9 mouse cellular contexts compared by ENCODE assay signal in genomic region chr6:94760629-94761111, GRCm38 (mm10).
DNase-seq lines count a peak whose midpoint lies in the region; ATAC-seq and TF ChIP-seq lines count a peak whose summit lies in the region.
"Had no signal": no experiment of that assay in that cellular context is flagged by ENCODE, and none has a peak within 500 bp of the region (broad histone marks: within the 10 kb centered on the region; RNA-seq: fewer than 3 reads in every experiment).

No protein-coding gene starts in this region.

- peak; percentile 79 for ATAC-seq in monocyte, adult 5-6 weeks (replicated peaks; ENCODE audit: insufficient number of reproducible peaks, low FRiP score, low TSS enrichment, poor library complexity, severe bottlenecking)

- no peak overlapping the region for H3K27ac ChIP-seq in ES-Bruce4 (ENCODE audit: insufficient read depth, low read length)
- no peak overlapping the region for H3K27ac ChIP-seq in layer of hippocampus, adult 2 months
- H3K27ac ChIP-seq: macrophage had no signal

- H3K36me3 ChIP-seq in ES-Bruce4 (ENCODE audit: control insufficient read depth, insufficient read depth, low read length, poor library complexity, severe bottlenecking) = no peaks in the 10 kb centered on the region

- H3K9me3 ChIP-seq in ES-Bruce4 (replicated peaks; ENCODE audit: control insufficient read depth, insufficient read depth, low read length, poor library complexity, severe bottlenecking) = no peaks in the 10 kb centered on the region

- no peak overlapping the region for H3K9ac ChIP-seq in ES-Bruce4 (ENCODE audit: low read depth, poor library complexity, severe bottlenecking)

- no peaks in the 10 kb centered on the region for H3K27me3 ChIP-seq in ES-Bruce4 (ENCODE audit: control insufficient read depth, insufficient read depth, low read length, poor library complexity, severe bottlenecking)

- TF ChIP-seq CTCF in ES-Bruce4 (IDR thresholded peaks at IDR 0.05; ENCODE audit: low read depth, low read length) = no peak
- TF ChIP-seq CTCF in layer of hippocampus, adult 2 months (conservative IDR thresholded peaks at IDR 0.05) = no peak

- peak; percentile 64 for DNase-seq in A20 (ENCODE audit: low read depth, low spot score)
- DNase-seq in induced T-regulatory cell, adult 2 months (ENCODE audit: low read depth) = peak; percentile 66
- DNase-seq in layer of hippocampus, adult 2 months (ENCODE audit: low spot score in 2 of 2) = no peak
- no peak for DNase-seq in left cerebral cortex, postnatal 36 days (ENCODE audit: low spot score in 2 of 2)
- no peak for DNase-seq in gastrocnemius, adult 18-20 months (ENCODE audit: low spot score)
- no peak for DNase-seq in left cerebral cortex, adult 18-20 months (ENCODE audit: low spot score in 2 of 2)

- intact Hi-C loops in left cerebral cortex, postnatal 36 days (cut with DNase I) = no loop called here

- H3K4me1 ChIP-seq in ES-Bruce4 (ENCODE audit: control insufficient read depth, insufficient read depth, low read length) = peaks cover 2% of the 10 kb centered on the region

- no peak for TF ChIP-seq POLR2A in ES-Bruce4 (IDR thresholded peaks at IDR 0.05; ENCODE audit: insufficient read depth, low read length)

- H3K4me3 ChIP-seq in ES-Bruce4 (ENCODE audit: low read depth, low read length) = peak overlapping the region; percentile 36
- H3K4me3 ChIP-seq in layer of hippocampus, adult 2 months = no peak overlapping the region

- no peak for TF ChIP-seq EP300 in ES-Bruce4 (IDR thresholded peaks at IDR 0.05; ENCODE audit: insufficient read depth, low read depth, low read length)

Comparison
In these comparisons a context has a peak if more than half of its experiments do, and no peak if none do; other contexts are left out.
1. DNase-seq: peak in A20 (single experiment) and induced T-regulatory cell, adult 2 months (single experiment); none in layer of hippocampus, adult 2 months (0 of 2), left cerebral cortex, postnatal 36 days (0 of 2), gastrocnemius, adult 18-20 months (single experiment) and left cerebral cortex, adult 18-20 months (0 of 2).